Mouse (Mus musculus) hindbrain, postnatal 0 days (tissue): Measurements from ENCODE around the gene Gm20388. TPM values are rescaled to one million over a fixed set of nuclear protein-coding genes. Genes with fewer than 3 reads are reported as not detected.

ENCODE experiments used
- ATAC-seq: fragments of 200-750 bp; cut with Nextera tagmentation; 2 replicates; pipeline ENCODE4 v1.8.0; 2017; ENCODE audit warnings: mild to moderate bottlenecking, moderate TSS enrichment, moderate library complexity
- DNase-seq: peaks from one replicate; pipeline ENCODE4 v3.0.0-alpha.2; 2015; ENCODE audit warnings: low spot score
- H3K27ac ChIP-seq: fragments of 300-500 bp; sonication (generic); 2 replicates; pipeline ENCODE4 v1.5.1; 2014; ENCODE audit warnings: mild to moderate bottlenecking
- H3K27me3 ChIP-seq: fragments of 300-500 bp; sonication (generic); 2 replicates; pipeline ENCODE4 v1.6.1; 2014; ENCODE audit warnings: low read length, mixed read lengths; ENCODE audit not compliant: insufficient read depth
- H3K36me3 ChIP-seq: fragments of 300-500 bp; sonication (generic); 2 replicates; pipeline ENCODE4 v1.6.1; 2014; ENCODE audit warnings: low read length, mixed read lengths; ENCODE audit not compliant: insufficient read depth
- H3K4me1 ChIP-seq: fragments of 300-500 bp; sonication (generic); 2 replicates; pipeline ENCODE4 v1.6.1; 2014; ENCODE audit warnings: antibody characterized with exemption, low read length, mixed read lengths; ENCODE audit not compliant: insufficient read depth
- H3K4me2 ChIP-seq: fragments of 300-500 bp; sonication (generic); 2 replicates; pipeline ENCODE4 v1.6.1; 2014; ENCODE audit warnings: low read depth, mild to moderate bottlenecking, low read length, moderate library complexity, mixed read lengths
- H3K4me3 ChIP-seq: fragments of 300-500 bp; sonication (generic); 2 replicates; pipeline ENCODE4 v1.5.1; 2014; ENCODE audit warnings: low read length
- H3K9ac ChIP-seq: fragments of 300-500 bp; sonication (generic); replicated peaks from 2 replicates; pipeline ENCODE4 v1.6.1; 2014; ENCODE audit warnings: mild to moderate bottlenecking, low read length, moderate library complexity, mixed read lengths
- H3K9me3 ChIP-seq: fragments of 300-500 bp; sonication (generic); 2 replicates; pipeline ENCODE4 v1.6.1; 2016; ENCODE audit warnings: low read length, mixed read lengths
- CTCF ChIP-seq: IDR thresholded peaks from 2 replicates; pipeline ENCODE4 v1.5.1; 2016; ENCODE audit warnings: antibody characterized with exemption, control low read depth, low read depth
- WGBS: fragments of 180-500 bp; shearing (Covaris S2); extraction: QIAGEN DNeasy Blood & Tissue Kit; methylation state at CpG from one replicate; pipeline ENCODE4 v1.1.7; 2014; 5-methylcytosine and 5-hydroxymethylcytosine counted together
- polyA plus RNA-seq: library from polyadenylated mRNA; unstranded; fragments of >200 nt; fragmentation: Nextera tagmentation; extraction: Ambion mirVana; gene quantifications from 2 replicates; pipeline ENCODE4 v1.2.1, GENCODE M21; 2015
- total RNA-seq: library from RNA; depleted of rRNA; stranded (reverse); fragments of >200 nt; gene quantifications from 2 replicates; pipeline ENCODE4 v1.2.3, GENCODE M21; 2014

Gm20388 gene
- total and polyA plus RNA-seq, 2 experiments from 2014 or later = 71.3 TPM; not detected in 1

DNA sequence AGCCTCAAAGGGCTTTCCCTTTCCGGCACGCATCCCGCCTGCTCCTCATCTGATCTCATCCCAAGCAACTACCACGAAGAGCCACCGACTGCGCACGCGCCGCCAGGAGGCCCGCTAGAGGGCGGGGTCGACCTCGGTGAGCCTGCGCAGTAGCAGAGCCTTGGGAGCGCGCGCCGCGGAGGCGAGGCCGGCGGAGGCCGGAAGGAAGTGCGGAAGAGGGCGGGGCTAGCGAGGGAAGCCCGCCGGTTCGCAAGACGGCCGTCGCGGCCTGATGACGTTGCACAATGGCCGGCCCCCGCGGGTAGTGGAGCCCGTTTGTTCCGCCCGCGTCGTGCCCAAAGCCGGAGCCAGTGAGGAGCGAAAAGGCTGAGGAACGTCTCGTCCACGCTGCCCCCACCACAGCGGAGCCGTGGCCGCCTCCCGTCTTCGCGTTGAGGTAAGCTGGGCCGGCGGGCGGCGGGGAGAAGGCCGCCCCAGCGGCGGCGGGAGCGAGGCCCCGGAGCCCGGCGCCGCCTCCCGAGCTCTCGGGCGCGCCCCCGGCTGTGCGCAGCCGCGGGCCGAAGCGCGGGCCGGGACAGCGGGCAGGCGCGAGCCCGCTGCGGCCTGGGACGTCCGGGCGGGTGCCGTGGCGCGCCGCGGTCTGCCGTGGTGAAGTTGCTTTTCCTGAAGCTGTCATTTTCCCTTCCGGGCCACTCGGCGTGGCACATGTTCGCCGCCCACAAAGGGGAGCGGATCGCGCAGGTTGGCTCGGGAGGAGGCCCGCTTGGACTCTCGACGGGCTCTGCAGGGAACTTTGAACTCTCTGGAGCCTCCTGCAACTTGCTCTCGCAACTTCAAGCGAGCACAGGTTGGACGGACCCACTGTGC is 2466.0 kb downstream of the Gm20388 start, which contains the start of gene Zc3h18:
Zc3h18 (plus strand) TSS at position 245 of the 867 bp plus-strand sequence.
- peak; percentile 100 for DNase-seq
- Histone ChIP-seq H3K27ac (peak within 1 kb of the TSS; percentile 97), H3K9me3 (no peaks in the 10 kb centered on the region), H3K4me2 (peak within 1 kb of the TSS; percentile 90), H3K27me3 (no peaks in the 10 kb centered on the region), H3K4me3 (peak within 1 kb of the TSS; percentile 99), H3K9ac (peak within 1 kb of the TSS; percentile 89), H3K36me3 (no peaks in the 10 kb centered on the region), H3K4me1 (peaks cover 7% of the 10 kb centered on the region)
- peak; percentile 95 for ATAC-seq
- peak; percentile 56 for TF ChIP-seq CTCF
- 2% methylated on average over 100 of the region's 107 CpGs for WGBS

DNA sequence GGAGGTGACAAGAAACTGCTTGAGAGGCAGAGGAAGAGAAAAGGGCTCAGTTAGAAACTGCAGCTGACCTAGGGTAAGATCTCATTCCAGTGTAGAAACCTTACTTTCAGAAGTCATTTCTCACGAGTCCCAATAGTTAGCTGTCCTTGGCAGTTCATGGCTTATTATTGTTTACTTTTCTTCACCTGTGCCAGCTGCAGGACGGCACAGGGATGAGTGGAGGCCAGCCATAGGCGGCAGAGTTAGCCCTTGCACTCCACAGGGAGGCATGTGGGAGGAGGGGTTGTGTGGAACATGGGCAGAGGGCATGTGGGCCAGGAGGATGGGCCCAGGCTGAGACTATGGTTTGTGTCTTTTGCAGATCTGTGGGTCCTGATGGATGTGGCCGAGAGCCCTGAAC is 2472.4 kb downstream of the Gm20388 start:
- no peak for TF ChIP-seq CTCF
- Histone ChIP-seq H3K4me2 (no peak overlapping the region), H3K9ac (no peak overlapping the region), H3K27me3 (no peaks in the 10 kb centered on the region), H3K4me1 (peaks cover 2% of the 10 kb centered on the region), H3K4me3 (no peak overlapping the region), H3K27ac (no peak overlapping the region), H3K36me3 (peaks cover 41% of the 10 kb centered on the region), H3K9me3 (no peaks in the 10 kb centered on the region)
- DNase-seq = no peak
- WGBS = 82% methylated on average over 4 of the region's 4 CpGs
- no peak for ATAC-seq

DNA sequence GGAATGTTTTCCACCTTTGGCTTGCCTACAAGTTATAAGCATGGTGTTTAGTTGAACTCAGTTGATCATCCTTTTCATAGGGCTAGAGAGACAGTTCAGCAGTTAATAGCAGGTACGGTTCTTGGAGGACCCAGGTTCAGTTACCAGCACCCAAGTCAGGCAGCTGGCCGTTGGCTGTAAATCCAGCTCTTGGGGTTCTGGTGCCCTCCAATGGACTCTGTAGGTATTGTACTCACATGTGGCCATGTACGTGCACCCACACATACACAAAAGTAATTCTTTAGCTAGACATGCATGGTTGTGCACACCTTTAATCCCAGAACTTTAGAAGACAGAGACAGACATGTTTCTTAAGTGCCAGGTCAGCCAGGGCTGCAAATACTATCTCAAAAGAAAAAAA is 2478.7 kb downstream of the Gm20388 start:
- no peak overlapping the region for H3K27ac ChIP-seq
- WGBS = 88% methylated on average over 3 of the region's 3 CpGs
- DNase-seq = no peak
- no peaks in the 10 kb centered on the region for H3K4me1 ChIP-seq
- no peak overlapping the region for H3K9ac ChIP-seq
- no peak overlapping the region for H3K4me3 ChIP-seq
- TF ChIP-seq CTCF = peak; percentile 30; the same call in 1 of the 2 replicates
- H3K4me2 ChIP-seq = no peak overlapping the region
- no peaks in the 10 kb centered on the region for H3K9me3 ChIP-seq
- H3K27me3 ChIP-seq = no peaks in the 10 kb centered on the region
- ATAC-seq = no peak
- H3K36me3 ChIP-seq = peaks cover 69% of the 10 kb centered on the region

DNA sequence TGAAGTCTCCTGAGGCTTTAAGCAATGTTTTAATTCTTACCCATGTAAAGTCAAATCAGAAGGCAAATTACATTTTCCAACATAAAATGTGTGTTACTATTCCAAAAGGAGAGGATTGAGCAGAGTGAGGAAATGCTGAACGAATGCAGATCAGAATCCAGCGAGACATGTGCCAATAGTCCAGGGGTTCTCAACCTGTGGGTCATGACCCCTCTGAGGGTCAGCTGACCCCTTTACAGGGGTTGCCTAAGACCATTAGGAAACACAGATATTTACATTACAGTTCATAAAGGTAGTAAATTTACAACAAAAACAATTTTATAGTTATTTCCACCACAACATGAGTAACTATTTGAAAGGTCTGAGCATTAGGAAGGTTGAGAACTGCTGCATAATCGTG is 2480.1 kb downstream of the Gm20388 start:
- ATAC-seq (no peak), DNase-seq (no peak)
- H3K9ac ChIP-seq = no peak overlapping the region
- TF ChIP-seq CTCF = no peak
- H3K4me1 ChIP-seq = no peaks in the 10 kb centered on the region
- H3K36me3 ChIP-seq = peaks cover 63% of the 10 kb centered on the region
- H3K27ac ChIP-seq = no peak overlapping the region
- no peaks in the 10 kb centered on the region for H3K9me3 ChIP-seq
- no peak overlapping the region for H3K4me2 ChIP-seq
- 87% methylated on average over 3 of the region's 3 CpGs for WGBS
- H3K4me3 ChIP-seq = no peak overlapping the region
- H3K27me3 ChIP-seq = no peaks in the 10 kb centered on the region

DNA sequence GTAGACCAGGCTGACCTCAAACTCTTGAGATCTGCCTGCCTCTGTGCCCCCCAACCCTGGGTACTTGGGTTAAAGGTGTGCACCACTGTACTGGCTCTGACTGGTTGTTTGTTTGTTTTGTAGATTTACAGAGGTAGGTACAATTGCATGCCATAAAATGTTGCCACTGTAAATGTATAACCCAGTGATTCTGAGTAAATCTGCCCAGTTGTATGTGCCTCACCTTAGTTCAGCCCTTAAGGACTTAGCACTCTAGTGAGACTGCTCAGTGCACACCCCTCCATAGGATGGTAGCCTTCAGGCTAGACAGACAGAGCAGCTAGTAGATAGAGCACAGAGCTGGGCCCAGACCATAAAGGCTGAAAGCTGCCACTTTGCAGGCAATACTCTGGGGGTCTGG is 2483.1 kb downstream of the Gm20388 start:
- peaks cover 47% of the 10 kb centered on the region for H3K36me3 ChIP-seq

DNA sequence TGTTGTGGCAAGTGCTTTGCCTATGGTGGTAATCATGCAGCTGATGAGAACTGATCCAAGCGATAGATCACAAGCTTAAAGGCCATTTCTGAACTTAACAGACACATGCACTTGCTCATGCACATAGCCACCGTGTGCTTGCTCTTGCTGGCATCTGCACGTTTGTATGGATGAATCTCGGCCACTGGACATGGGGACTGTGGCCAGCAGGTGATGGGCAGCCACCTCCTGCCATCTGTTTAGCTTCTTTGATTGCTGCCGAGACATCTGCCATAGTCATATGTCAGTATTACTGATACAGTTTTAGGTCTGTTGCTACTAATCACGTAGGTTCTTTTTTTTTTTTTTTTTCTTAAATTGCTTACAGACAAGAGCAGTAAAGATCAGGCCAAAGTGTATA is 2484.7 kb downstream of the Gm20388 start:
- Histone ChIP-seq H3K4me3 (no peak overlapping the region), H3K36me3 (peaks cover 54% of the 10 kb centered on the region), H3K27me3 (no peaks in the 10 kb centered on the region), H3K4me1 (no peaks in the 10 kb centered on the region), H3K9me3 (no peaks in the 10 kb centered on the region), H3K9ac (no peak overlapping the region), H3K27ac (no peak overlapping the region), H3K4me2 (no peak overlapping the region)
- ATAC-seq (no peak), DNase-seq (peak; percentile 10)
- 67% methylated on average over 6 of the region's 6 CpGs for WGBS
- TF ChIP-seq CTCF = no peak

More for the DNA sequence above, 2483.1 kb downstream of the Gm20388 start:
- Histone ChIP-seq H3K9ac (no peak overlapping the region), H3K4me2 (no peak overlapping the region), H3K4me1 (no peaks in the 10 kb centered on the region), H3K4me3 (no peak overlapping the region), H3K27ac (no peak overlapping the region), H3K9me3 (no peaks in the 10 kb centered on the region), H3K27me3 (no peaks in the 10 kb centered on the region)
- ATAC-seq = no peak
- no peak for DNase-seq
- TF ChIP-seq CTCF = no peak

DNA sequence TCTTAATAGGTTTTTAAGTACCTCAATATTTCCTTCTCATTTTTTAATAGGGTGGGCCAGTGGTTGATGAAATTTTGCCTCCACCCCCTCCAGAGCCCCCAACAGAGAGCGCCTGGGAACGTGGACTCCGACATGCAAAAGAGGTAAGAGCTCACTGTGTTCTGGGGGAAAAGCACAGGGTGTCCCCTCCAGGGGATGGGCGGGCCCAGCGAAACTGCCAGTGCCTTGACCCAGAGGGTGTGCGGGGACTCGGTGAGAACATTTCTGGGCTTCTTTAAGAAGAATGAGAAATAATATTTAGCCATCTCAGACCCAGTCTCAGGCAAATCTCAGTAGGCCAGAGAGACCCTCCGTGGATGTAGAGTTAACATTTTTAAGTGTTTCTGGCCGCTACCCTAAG is 2487.5 kb downstream of the Gm20388 start:
- ATAC-seq = no peak
- Histone ChIP-seq H3K9me3 (no peaks in the 10 kb centered on the region), H3K27me3 (no peaks in the 10 kb centered on the region), H3K36me3 (peaks cover 62% of the 10 kb centered on the region), H3K27ac (no peak overlapping the region), H3K4me1 (no peaks in the 10 kb centered on the region), H3K4me3 (no peak overlapping the region), H3K4me2 (no peak overlapping the region), H3K9ac (no peak overlapping the region)
- WGBS = 94% methylated on average over 9 of the region's 9 CpGs
- TF ChIP-seq CTCF = no peak
- no peak for DNase-seq
